Mouse (Mus musculus) cerebellum, adult 18-20 months (tissue): Measurements from ENCODE around the gene Slc27a3.
"Not testable (repeated sequence)": the region's sequence is repeated elsewhere in the genome, so short reads cannot be mapped to it uniquely, and the experiment has no call there.

Experiments
- DNase-seq, 2 experiments: peaks; one replicate each; pipeline ENCODE4 v3.0.0; 2021

Slc27a3 gene

GRCm38 (mm10) chr3:90388726-90389510, 820 bp downstream of the Slc27a3 start:
- DNase-seq, result peak in 1 of 2 experiments; percentile 25

- DNase-seq, result no peak
Measured at GRCm38 (mm10) chr3:90388192-90388591, 1.5 kb downstream of the Slc27a3 start.

GRCm38 (mm10) chr3:90387483-90387882, 2.3 kb downstream of the Slc27a3 start:
- no peak for DNase-seq

GRCm38 (mm10) chr3:90386817-90387216, 2.9 kb downstream of the Slc27a3 start:
- no peak for DNase-seq

GRCm38 (mm10) chr3:90384851-90385375, 4.8 kb downstream of the Slc27a3 start:
- no peak for DNase-seq

- DNase-seq, result no peak
Measured at GRCm38 (mm10) chr3:90383690-90384089, 6.0 kb downstream of the Slc27a3 start.

GRCm38 (mm10) chr3:90381727-90382126, 8.0 kb downstream of the Slc27a3 start:
- no peak for DNase-seq

GRCm38 (mm10) chr3:90378496-90378895, 11.2 kb downstream of the Slc27a3 start:
- no peak for DNase-seq

- DNase-seq, result no peak
Measured at GRCm38 (mm10) chr3:90376247-90376585, 13.5 kb downstream of the Slc27a3 start.

- DNase-seq, result no peak
Measured at GRCm38 (mm10) chr3:90375562-90376246, 14.0 kb downstream of the Slc27a3 start.

- DNase-seq, result no peak
Measured at GRCm38 (mm10) chr3:90374368-90374767, 15.4 kb downstream of the Slc27a3 start.

GRCm38 (mm10) chr3:90373432-90374028, 16.2 kb downstream of the Slc27a3 start:
- DNase-seq, result peak; percentile 89

GRCm38 (mm10) chr3:90372817-90373216, 16.9 kb downstream of the Slc27a3 start:
- no peak for DNase-seq

- no peak for DNase-seq
Measured at GRCm38 (mm10) chr3:90371857-90372256, 17.9 kb downstream of the Slc27a3 start.

GRCm38 (mm10) chr3:90369041-90369440, 20.7 kb downstream of the Slc27a3 start:
- no peak for DNase-seq

- DNase-seq, result no peak
Measured at GRCm38 (mm10) chr3:90367001-90367632, 22.6 kb downstream of the Slc27a3 start.

- DNase-seq, result no peak
Measured at GRCm38 (mm10) chr3:90362346-90362745, 27.4 kb downstream of the Slc27a3 start.

- no peak for DNase-seq
Measured at GRCm38 (mm10) chr3:90361476-90361875, 28.3 kb downstream of the Slc27a3 start.

- no peak for DNase-seq
Measured at GRCm38 (mm10) chr3:90359230-90359629, 30.5 kb downstream of the Slc27a3 start.

- DNase-seq, result no peak
Measured at GRCm38 (mm10) chr3:90357959-90358358, 31.8 kb downstream of the Slc27a3 start.

GRCm38 (mm10) chr3:90347847-90348246, 41.9 kb downstream of the Slc27a3 start:
- no peak for DNase-seq

GRCm38 (mm10) chr3:90342853-90343252, 46.9 kb downstream of the Slc27a3 start:
- not testable (repeated sequence) for DNase-seq

- no peak for DNase-seq
Measured at GRCm38 (mm10) chr3:90340177-90340576, 49.6 kb downstream of the Slc27a3 start.
